Mouse (Mus musculus): ENCODE results near the gene Crym. TPM values are rescaled to one million over a fixed set of nuclear protein-coding genes. Genes with fewer than 3 reads are reported as not detected.

Gene Crym
- 5.2 and 6.7 TPM in 2 replicates for polyA plus RNA-seq (2015; fragmentation: Nextera tagmentation; extraction: Ambion mirVana)

GRCm38 (mm10) chr7:120201771-120202170 is at the start of gene Crym:
Gene Crym (minus strand): TSS chr7:120202111.
- H3K9ac ChIP-seq, result no peak within 1 kb of the TSS; the same call in 1 of the 2 replicates
- ATAC-seq (ENCODE audit: insufficient read depth, low FRiP score, low read depth), result no peak
- H3K4me1 ChIP-seq, result peaks cover 8% of the 10 kb centered on the region; the same call in 1 of the 2 replicates

GRCm38 (mm10) chr7:120241092-120241491 is 39.2 kb upstream of the Crym start:
- Histone ChIP-seq H3K36me3 (no peaks in the 10 kb centered on the region), H3K9ac (no peak overlapping the region), H3K4me2 (no peak overlapping the region), H3K4me3 (replicated peaks) (no peak overlapping the region), H3K27me3 (replicated peaks) (no peaks in the 10 kb centered on the region), H3K4me1 (no peaks in the 10 kb centered on the region), H3K27ac (no peak overlapping the region), H3K9me3 (no peaks in the 10 kb centered on the region)
- no peak for ATAC-seq (ENCODE audit: insufficient read depth, low FRiP score, low read depth)

More at GRCm38 (mm10) chr7:120201771-120202170, at the start of gene Crym:
- H3K9me3 ChIP-seq, result no peaks in the 10 kb centered on the region
- H3K4me2 ChIP-seq, result peak within 1 kb of the TSS; percentile 53
- 4% methylated on average over 26 of the region's 26 CpGs for WGBS
- no peak within 1 kb of the TSS for H3K27ac ChIP-seq
- peaks cover 19% of the 10 kb centered on the region for H3K27me3 ChIP-seq (replicated peaks)
- no peaks in the 10 kb centered on the region for H3K36me3 ChIP-seq
- peak within 1 kb of the TSS; percentile 24 for H3K4me3 ChIP-seq (replicated peaks)

GRCm38 (mm10) chr7:120228541-120228940 is 26.6 kb upstream of the Crym start:
- no peaks in the 10 kb centered on the region for H3K27me3 ChIP-seq (replicated peaks)
- no peaks in the 10 kb centered on the region for H3K4me1 ChIP-seq
- H3K4me2 ChIP-seq, result no peak overlapping the region
- no peak overlapping the region for H3K4me3 ChIP-seq (replicated peaks)
- H3K9ac ChIP-seq, result no peak overlapping the region
- H3K27ac ChIP-seq, result no peak overlapping the region
- no peaks in the 10 kb centered on the region for H3K36me3 ChIP-seq
- no peak for ATAC-seq (ENCODE audit: insufficient read depth, low FRiP score, low read depth)
- H3K9me3 ChIP-seq, result no peaks in the 10 kb centered on the region

- Histone ChIP-seq H3K9me3 (no peaks in the 10 kb centered on the region), H3K27ac (no peak overlapping the region), H3K4me3 (replicated peaks) (no peak overlapping the region), H3K4me2 (peak overlapping the region; percentile 6; the same call in 1 of the 2 replicates), H3K9ac (no peak overlapping the region), H3K36me3 (no peaks in the 10 kb centered on the region), H3K4me1 (peaks cover 8% of the 10 kb centered on the region; the same call in 1 of the 2 replicates), H3K27me3 (replicated peaks) (peaks cover 12% of the 10 kb centered on the region)
- ATAC-seq (ENCODE audit: insufficient read depth, low FRiP score, low read depth), result no peak
- 40% methylated on average over 9 of the region's 9 CpGs for WGBS
Observed at GRCm38 (mm10) chr7:120205989-120206388, 4.1 kb upstream of the Crym start.

- 6% methylated on average over 26 of the region's 26 CpGs for WGBS
- Histone ChIP-seq H3K4me2 (peak within 1 kb of the TSS; percentile 32; the same call in 1 of the 2 replicates), H3K4me1 (peaks cover 8% of the 10 kb centered on the region; the same call in 1 of the 2 replicates), H3K9ac (no peak within 1 kb of the TSS), H3K36me3 (no peaks in the 10 kb centered on the region), H3K27me3 (replicated peaks) (peaks cover 19% of the 10 kb centered on the region), H3K27ac (no peak within 1 kb of the TSS), H3K9me3 (no peaks in the 10 kb centered on the region), H3K4me3 (replicated peaks) (no peak within 1 kb of the TSS)
- peak; percentile 59; the same call in 1 of the 2 replicates for ATAC-seq (ENCODE audit: insufficient read depth, low FRiP score, low read depth)
Observed at GRCm38 (mm10) chr7:120203789-120204188, 1.9 kb upstream of the Crym start, which contains the start of gene Abca14. Gene Abca14 (plus strand): TSS chr7:120203961.

- Histone ChIP-seq H3K9me3 (no peaks in the 10 kb centered on the region), H3K36me3 (no peaks in the 10 kb centered on the region), H3K4me2 (peak overlapping the region; percentile 53), H3K27ac (no peak overlapping the region), H3K4me3 (replicated peaks) (peak overlapping the region; percentile 24), H3K27me3 (replicated peaks) (peaks cover 19% of the 10 kb centered on the region), H3K9ac (no peak overlapping the region; the same call in 1 of the 2 replicates), H3K4me1 (peaks cover 8% of the 10 kb centered on the region; the same call in 1 of the 2 replicates)
- WGBS, result 2% methylated on average over 14 of the region's 14 CpGs
- ATAC-seq (ENCODE audit: insufficient read depth, low FRiP score, low read depth), result no peak
Observed at GRCm38 (mm10) chr7:120201231-120201744, 623 bp downstream of the Crym start.

- Histone ChIP-seq H3K36me3 (no peaks in the 10 kb centered on the region), H3K4me2 (no peak overlapping the region), H3K9me3 (no peaks in the 10 kb centered on the region), H3K4me1 (no peaks in the 10 kb centered on the region), H3K27ac (no peak overlapping the region), H3K27me3 (replicated peaks) (no peaks in the 10 kb centered on the region), H3K4me3 (replicated peaks) (no peak overlapping the region), H3K9ac (no peak overlapping the region)
- WGBS, result 82% methylated on average over 4 of the region's 4 CpGs
- ATAC-seq (ENCODE audit: insufficient read depth, low FRiP score, low read depth), result no peak
Observed at GRCm38 (mm10) chr7:120195207-120195606, 6.7 kb downstream of the Crym start.

GRCm38 (mm10) chr7:120192816-120193215 is 9.1 kb downstream of the Crym start:
- no peak for ATAC-seq (ENCODE audit: insufficient read depth, low FRiP score, low read depth)
- 74% methylated on average over 6 of the region's 6 CpGs for WGBS
- Histone ChIP-seq H3K9ac (no peak overlapping the region), H3K9me3 (no peaks in the 10 kb centered on the region), H3K4me1 (no peaks in the 10 kb centered on the region), H3K27ac (no peak overlapping the region), H3K27me3 (replicated peaks) (no peaks in the 10 kb centered on the region), H3K4me2 (no peak overlapping the region), H3K4me3 (replicated peaks) (no peak overlapping the region), H3K36me3 (no peaks in the 10 kb centered on the region)

GRCm38 (mm10) chr7:120192207-120192606 is 9.7 kb downstream of the Crym start:
- Histone ChIP-seq H3K4me2 (no peak overlapping the region), H3K4me3 (replicated peaks) (no peak overlapping the region), H3K27me3 (replicated peaks) (no peaks in the 10 kb centered on the region), H3K9ac (no peak overlapping the region), H3K27ac (no peak overlapping the region), H3K4me1 (no peaks in the 10 kb centered on the region), H3K36me3 (no peaks in the 10 kb centered on the region), H3K9me3 (no peaks in the 10 kb centered on the region)
- ATAC-seq (ENCODE audit: insufficient read depth, low FRiP score, low read depth), result no peak
- WGBS, result 38% methylated on average over 3 of the region's 3 CpGs

GRCm38 (mm10) chr7:120190150-120190665 is 11.7 kb downstream of the Crym start:
- Histone ChIP-seq H3K9me3 (no peaks in the 10 kb centered on the region), H3K4me1 (no peaks in the 10 kb centered on the region), H3K27me3 (replicated peaks) (no peaks in the 10 kb centered on the region), H3K36me3 (no peaks in the 10 kb centered on the region), H3K4me2 (no peak overlapping the region), H3K4me3 (replicated peaks) (no peak overlapping the region), H3K27ac (no peak overlapping the region), H3K9ac (no peak overlapping the region)
- no peak for ATAC-seq (ENCODE audit: insufficient read depth, low FRiP score, low read depth)
- WGBS, result 45% methylated on average over 8 of the region's 8 CpGs

GRCm38 (mm10) chr7:120189369-120190149 is 12.4 kb downstream of the Crym start:
- H3K9ac ChIP-seq, result no peak overlapping the region
- 50% methylated on average over 8 of the region's 8 CpGs for WGBS
- H3K27me3 ChIP-seq (replicated peaks), result no peaks in the 10 kb centered on the region
- no peak overlapping the region for H3K4me3 ChIP-seq (replicated peaks)
- no peaks in the 10 kb centered on the region for H3K9me3 ChIP-seq
- no peak overlapping the region for H3K4me2 ChIP-seq
- H3K36me3 ChIP-seq, result no peaks in the 10 kb centered on the region
- ATAC-seq (ENCODE audit: insufficient read depth, low FRiP score, low read depth), result peak; percentile 66; the same call in 1 of the 2 replicates
- H3K4me1 ChIP-seq, result no peaks in the 10 kb centered on the region
- H3K27ac ChIP-seq, result no peak overlapping the region

- Histone ChIP-seq H3K4me2 (no peak overlapping the region), H3K9ac (no peak overlapping the region), H3K4me1 (no peaks in the 10 kb centered on the region), H3K27me3 (replicated peaks) (no peaks in the 10 kb centered on the region), H3K9me3 (no peaks in the 10 kb centered on the region), H3K27ac (no peak overlapping the region), H3K36me3 (no peaks in the 10 kb centered on the region), H3K4me3 (replicated peaks) (no peak overlapping the region)
- ATAC-seq (ENCODE audit: insufficient read depth, low FRiP score, low read depth), result no peak
- 85% methylated on average over 5 of the region's 5 CpGs for WGBS
Observed at GRCm38 (mm10) chr7:120188946-120189345, 13.0 kb downstream of the Crym start.
